Mouse (Mus musculus): ENCODE measurements around the gene Lrrc75b. TPM values are rescaled to one million over a fixed set of nuclear protein-coding genes. Genes with fewer than 3 reads are reported as not detected.

The Lrrc75b gene
- polyA plus RNA-seq, 2 experiments: 0.04 TPM; not detected in 1

- no peaks in the 10 kb centered on the region for H3K27me3 ChIP-seq (ENCODE audit: control insufficient read depth, insufficient read depth, low read length)
- peaks cover 25% of the 10 kb centered on the region for H3K36me3 ChIP-seq (replicated peaks; ENCODE audit: control insufficient read depth, insufficient read depth, low read depth)
- DNase-seq (ENCODE audit: low read depth in 3 of 3, low spot score in 3 of 3) (no peak), ATAC-seq (ENCODE audit: insufficient read depth) (no peak)
- no peaks in the 10 kb centered on the region for H3K9me3 ChIP-seq (ENCODE audit: control insufficient read depth, low read length)
- no peak overlapping the region for H3K4me2 ChIP-seq (ENCODE audit: low read depth)
- peaks cover 8 to 20% of the 10 kb centered on the region in 2 experiments for H3K4me1 ChIP-seq (replicated peaks; ENCODE audit: control insufficient read depth in 2 of 2, insufficient read depth in 2 of 2, low read length in 1 of 2)
- no peak for TF ChIP-seq CTCF (IDR thresholded peaks at IDR 0.05; ENCODE audit: low read depth)
- TF ChIP-seq EP300 (IDR thresholded peaks at IDR 0.05; ENCODE audit: low read depth): no peak
- WGBS (ENCODE audit: insufficient replicate concordance): 85% methylated on average over 7 of the region's 7 CpGs
- no peak overlapping the region for H3K4me3 ChIP-seq (ENCODE audit: insufficient read depth in 1 of 2, low read depth in 2 of 2, low read length in 2 of 2)
- no peak overlapping the region for H3K27ac ChIP-seq
- no peak overlapping the region for H3K9ac ChIP-seq (replicated peaks)
Measured at GRCm38 (mm10) chr10:75503692-75504091, 56.4 kb downstream of the Lrrc75b start.

- WGBS (ENCODE audit: insufficient replicate concordance): 81% methylated on average over 1 of the region's 1 CpGs
- ATAC-seq (ENCODE audit: insufficient read depth): no peak
- TF ChIP-seq CTCF (IDR thresholded peaks at IDR 0.05; ENCODE audit: low read depth) (no peak), EP300 (IDR thresholded peaks at IDR 0.05; ENCODE audit: low read depth) (no peak)
- Histone ChIP-seq H3K9ac (replicated peaks) (no peak overlapping the region), H3K4me1 (replicated peaks; ENCODE audit: control insufficient read depth in 2 of 2, insufficient read depth in 2 of 2, low read length in 1 of 2) (peaks cover 8 to 20% of the 10 kb centered on the region in 2 experiments), H3K36me3 (replicated peaks; ENCODE audit: control insufficient read depth, insufficient read depth, low read depth) (peaks cover 6% of the 10 kb centered on the region), H3K4me2 (ENCODE audit: low read depth) (no peak overlapping the region), H3K9me3 (ENCODE audit: control insufficient read depth, low read length) (no peaks in the 10 kb centered on the region), H3K27ac (no peak overlapping the region), H3K4me3 (ENCODE audit: insufficient read depth in 1 of 2, low read depth in 2 of 2, low read length in 2 of 2) (no peak overlapping the region), H3K27me3 (ENCODE audit: control insufficient read depth, insufficient read depth, low read length) (no peaks in the 10 kb centered on the region)
- DNase-seq (ENCODE audit: low read depth in 3 of 3, low spot score in 3 of 3): no peak
Measured at GRCm38 (mm10) chr10:75501641-75502040, 58.5 kb downstream of the Lrrc75b start.

- no peaks in the 10 kb centered on the region for H3K9me3 ChIP-seq (ENCODE audit: control insufficient read depth, low read length)
- H3K4me2 ChIP-seq (ENCODE audit: low read depth): peak overlapping the region; percentile 50
- peaks cover 2% of the 10 kb centered on the region; the same call in 1 of the 2 replicates for H3K36me3 ChIP-seq (replicated peaks; ENCODE audit: control insufficient read depth, insufficient read depth, low read depth)
- no peak overlapping the region; the same call in 1 of the 2 replicates for H3K9ac ChIP-seq (replicated peaks)
- peak overlapping the region in 1 of 2 experiments; percentile 10; a peak in 1 of 4 replicates for H3K4me3 ChIP-seq (ENCODE audit: insufficient read depth in 1 of 2, low read depth in 2 of 2, low read length in 2 of 2)
- H3K27me3 ChIP-seq (ENCODE audit: control insufficient read depth, insufficient read depth, low read length): no peaks in the 10 kb centered on the region
- peak; percentile 7; the same call in 1 of the 2 replicates for TF ChIP-seq CTCF (IDR thresholded peaks at IDR 0.05; ENCODE audit: low read depth)
- TF ChIP-seq EP300 (IDR thresholded peaks at IDR 0.05; ENCODE audit: low read depth): peak; percentile 69
- ATAC-seq (ENCODE audit: insufficient read depth) (peak; percentile 74), DNase-seq (ENCODE audit: low read depth in 3 of 3, low spot score in 3 of 3) (peak; percentile 24 to 53 (median 38))
- H3K4me1 ChIP-seq (replicated peaks; ENCODE audit: control insufficient read depth in 2 of 2, insufficient read depth in 2 of 2, low read length in 1 of 2): peaks cover 8 to 21% of the 10 kb centered on the region in 2 experiments
- peak overlapping the region; percentile 42 for H3K27ac ChIP-seq
- 39% methylated on average over 7 of the region's 7 CpGs for whole genome bisulfite sequencing (ENCODE audit: insufficient replicate concordance)
Measured at GRCm38 (mm10) chr10:75500345-75500744, 59.8 kb downstream of the Lrrc75b start.

Other genes starting within 250 kb of the Lrrc75b start
- gene Adora2a, start 243.5 kb downstream of the Lrrc75b start, polyA plus RNA-seq (2012; rRNA removed): 1.5 and 1.7 TPM in 2 replicates
- gene Adora2a, start 243.5 kb downstream of the Lrrc75b start, polyA plus RNA-seq (2014; fragmentation: Nextera tagmentation; extraction: Ambion mirVana): 1.9 and 2.3 TPM in 2 replicates
- gene Upb1, start 159.2 kb downstream of the Lrrc75b start, polyA plus RNA-seq (2012; rRNA removed): 8.1 and 8.8 TPM in 2 replicates
- 18.3 and 20.1 TPM in 2 replicates for gene Upb1, start 159.2 kb downstream of the Lrrc75b start, polyA plus RNA-seq (2014; fragmentation: Nextera tagmentation; extraction: Ambion mirVana)
- gene Snrpd3, start 42.8 kb downstream of the Lrrc75b start, polyA plus RNA-seq (2012; rRNA removed): 19.4 and 60.5 TPM in 2 replicates
- gene Snrpd3, start 42.8 kb downstream of the Lrrc75b start, polyA plus RNA-seq (2014; fragmentation: Nextera tagmentation; extraction: Ambion mirVana): 82.2 and 90.3 TPM in 2 replicates
- 37.3 and 38.7 TPM in 2 replicates for gene Gucd1, start 42.4 kb downstream of the Lrrc75b start, polyA plus RNA-seq (2012; rRNA removed)
- 58.5 and 66.0 TPM in 2 replicates for gene Gucd1, start 42.4 kb downstream of the Lrrc75b start, polyA plus RNA-seq (2014; fragmentation: Nextera tagmentation; extraction: Ambion mirVana)
- 4.3 and 5.8 TPM in 2 replicates for gene Ggt1, start 1.3 kb upstream of the Lrrc75b start, polyA plus RNA-seq (2012; rRNA removed)
- 5.2 and 6.6 TPM in 2 replicates for gene Ggt1, start 1.3 kb upstream of the Lrrc75b start, polyA plus RNA-seq (2014; fragmentation: Nextera tagmentation; extraction: Ambion mirVana)
- gene Ggt5, start 29.0 kb upstream of the Lrrc75b start, polyA plus RNA-seq (2012; rRNA removed): 0.65 and 1.4 TPM in 2 replicates
- gene Ggt5, start 29.0 kb upstream of the Lrrc75b start, polyA plus RNA-seq (2014; fragmentation: Nextera tagmentation; extraction: Ambion mirVana): 0.27 and 0.57 TPM in 2 replicates
- gene Susd2, start 83.7 kb upstream of the Lrrc75b start, polyA plus RNA-seq (2012; rRNA removed): 0.84 and 1.2 TPM in 2 replicates
- gene Susd2, start 83.7 kb upstream of the Lrrc75b start, polyA plus RNA-seq (2014; fragmentation: Nextera tagmentation; extraction: Ambion mirVana): 1.0 and 1.6 TPM in 2 replicates
- gene Cabin1, start 204.0 kb upstream of the Lrrc75b start, polyA plus RNA-seq (2012; rRNA removed): 11.2 and 11.3 TPM in 2 replicates
- gene Cabin1, start 204.0 kb upstream of the Lrrc75b start, polyA plus RNA-seq (2014; fragmentation: Nextera tagmentation; extraction: Ambion mirVana): 12.0 and 13.7 TPM in 2 replicates
- 116 and 138 TPM in 2 replicates for gene Ddt, start 213.1 kb upstream of the Lrrc75b start, polyA plus RNA-seq (2012; rRNA removed)
- gene Ddt, start 213.1 kb upstream of the Lrrc75b start, polyA plus RNA-seq (2014; fragmentation: Nextera tagmentation; extraction: Ambion mirVana): 169 and 176 TPM in 2 replicates
- gene Gm20441, start 220.6 kb upstream of the Lrrc75b start, polyA plus RNA-seq (2012; rRNA removed): 0.04 TPM in 1 of 2 replicates, not detected in the other
- gene Gm20441, start 220.6 kb upstream of the Lrrc75b start, polyA plus RNA-seq (2014; fragmentation: Nextera tagmentation; extraction: Ambion mirVana): not detected in 2 replicates
- 5.3 and 5.5 TPM in 2 replicates for gene Gstt3, start 221.1 kb upstream of the Lrrc75b start, polyA plus RNA-seq (2012; rRNA removed)
- 9.4 and 12.0 TPM in 2 replicates for gene Gstt3, start 221.1 kb upstream of the Lrrc75b start, polyA plus RNA-seq (2014; fragmentation: Nextera tagmentation; extraction: Ambion mirVana)
- gene Gstt1, start 238.3 kb upstream of the Lrrc75b start, polyA plus RNA-seq (2012; rRNA removed): 71.5 and 90.6 TPM in 2 replicates
- 68.8 and 75.7 TPM in 2 replicates for gene Gstt1, start 238.3 kb upstream of the Lrrc75b start, polyA plus RNA-seq (2014; fragmentation: Nextera tagmentation; extraction: Ambion mirVana)

Data from liver, embryonic 14.5 days (tissue).